Mouse (Mus musculus): ENCODE results near the gene Papln. TPM values are rescaled to one million over a fixed set of nuclear protein-coding genes. Genes with fewer than 3 reads are reported as not detected.

The Papln gene
- total and polyA plus RNA-seq, 3 experiments: 0.09 to 0.51 TPM; not detected in 1

DNA sequence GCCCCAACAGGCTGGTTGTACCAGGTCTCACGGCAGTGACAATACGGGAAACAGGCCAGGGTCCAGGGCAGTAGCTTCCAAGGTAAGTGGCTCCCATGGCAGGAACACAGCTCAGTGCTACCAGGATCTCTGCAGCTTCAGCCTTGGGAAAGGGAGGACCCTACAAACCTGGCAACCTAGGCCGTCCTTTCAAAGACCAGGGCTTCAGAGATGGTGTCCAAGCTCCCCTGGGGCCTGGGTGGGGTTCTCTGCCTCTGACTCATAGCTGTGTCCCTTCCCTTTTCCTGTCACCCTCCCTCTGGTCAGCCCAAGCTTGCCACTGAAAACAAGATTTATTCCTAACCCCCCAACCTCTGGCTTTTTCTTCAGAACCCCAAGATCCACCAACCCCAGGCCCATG lies 16.7 kb downstream of the Papln start:
- H3K79me2 ChIP-seq (replicated peaks; ENCODE audit: control insufficient read depth, extremely low read depth, insufficient read depth, poor library complexity, severe bottlenecking): no peaks in the 10 kb centered on the region
- H3K27me3 ChIP-seq (replicated peaks): no peaks in the 10 kb centered on the region
- H3K9ac ChIP-seq (ENCODE audit: insufficient read depth, low read depth): no peak overlapping the region
- no peak for DNase-seq (ENCODE audit: extremely low read depth)
- H3K27ac ChIP-seq (ENCODE audit: insufficient read depth, low read depth): no peak overlapping the region
- no peaks in the 10 kb centered on the region for H3K36me3 ChIP-seq (replicated peaks in 1 of 2; ENCODE audit: control insufficient read depth in 1 of 2, insufficient read depth in 1 of 2, low read length in 1 of 2)
- dilution Hi-C loops (cut with MboI; ENCODE audit: extremely low pct_ligation_motif_present, extremely low pct_unique_long_range_greater_than_20kb, low sequenced_read_pairs) (no loop called here), in situ Hi-C loops (cut with MboI; ENCODE audit: low pct_ligation_motif_present, low pct_unique_long_range_greater_than_20kb, low sequenced_read_pairs) (loop anchor here (10.0 to 25.0 kb wide), 2 partner anchors 165 to 282 kb away; partner anchors contain the start of genes Acot3 and Acot5)
- H3K4me2 ChIP-seq (ENCODE audit: insufficient read depth, low read depth, poor library complexity, severe bottlenecking): no peak overlapping the region
- H3K9me3 ChIP-seq (replicated peaks; ENCODE audit: low read length): no peaks in the 10 kb centered on the region
- TF ChIP-seq USF2 (conservative IDR thresholded peaks at IDR 0.05; ENCODE audit: low read depth, low read length) (no peak), PAX5 (IDR thresholded peaks at IDR 0.05; ENCODE audit: low read length) (no peak), MXI1 (IDR thresholded peaks at IDR 0.05; ENCODE audit: low read depth, low read length) (no peak), MAX (IDR thresholded peaks at IDR 0.05; ENCODE audit: low read length) (no peak), USF1 (IDR thresholded peaks at IDR 0.05; ENCODE audit: low read depth, low read length) (no peak), CHD2 (IDR thresholded peaks at IDR 0.05; ENCODE audit: low read length) (no peak), E2F4 (IDR thresholded peaks at IDR 0.05; ENCODE audit: insufficient replicate concordance, low read depth, low read length) (no peak), MAZ (IDR thresholded peaks at IDR 0.05; ENCODE audit: low read depth, low read length) (no peak), MYC (IDR thresholded peaks at IDR 0.05; ENCODE audit: low read depth, low read length) (no peak), ZNF384 (IDR thresholded peaks at IDR 0.05; ENCODE audit: low read depth, low read length) (no peak), HCFC1 (IDR thresholded peaks at IDR 0.05; ENCODE audit: low read depth, low read length) (no peak), ELF1 (IDR thresholded peaks at IDR 0.05; ENCODE audit: low read depth, low read length) (no peak), IRF4 (IDR thresholded peaks at IDR 0.05; ENCODE audit: low read depth, low read length) (no peak), POLR2AphosphoS2 (IDR thresholded peaks at IDR 0.05; ENCODE audit: low read depth, low read length) (no peak), MEF2A (IDR thresholded peaks at IDR 0.05; ENCODE audit: borderline replicate concordance, low read depth, low read length) (no peak), POLR2A (IDR thresholded peaks at IDR 0.05; ENCODE audit: low read depth, low read length) (no peak)
- peaks cover 3 to 18% of the 10 kb centered on the region in 2 experiments; a peak in 3 of 4 replicates for H3K4me1 ChIP-seq (ENCODE audit: control insufficient read depth in 1 of 2, insufficient read depth in 2 of 2)
- no peak overlapping the region for H3K4me3 ChIP-seq (replicated peaks in 1 of 3; ENCODE audit: low read depth in 2 of 3, low read length in 2 of 3, poor library complexity in 1 of 3)

DNA sequence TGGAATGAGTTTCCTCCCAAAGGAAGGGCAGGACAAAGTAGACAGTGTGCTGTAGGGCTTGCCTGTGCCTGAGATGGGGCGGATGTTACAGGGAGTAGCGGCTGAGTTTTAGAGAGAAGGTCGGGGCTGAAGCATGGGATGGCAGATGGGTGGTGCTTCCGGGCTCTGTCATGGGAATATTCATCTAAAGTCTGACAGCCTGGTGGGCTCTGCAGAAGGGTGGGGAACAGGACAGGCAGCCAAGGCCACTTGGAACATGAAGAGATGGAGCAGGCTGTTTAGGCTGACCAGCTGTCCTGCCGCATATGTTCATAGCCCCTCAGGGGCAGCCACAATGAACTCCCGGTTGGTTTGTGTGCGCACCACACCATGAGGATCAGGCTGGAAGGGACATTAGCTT lies 17.8 kb downstream of the Papln start:
- Histone ChIP-seq H3K4me3 (replicated peaks in 1 of 3; ENCODE audit: low read depth in 2 of 3, low read length in 2 of 3, poor library complexity in 1 of 3) (no peak overlapping the region), H3K9ac (ENCODE audit: insufficient read depth, low read depth) (no peak overlapping the region), H3K9me3 (replicated peaks; ENCODE audit: low read length) (no peaks in the 10 kb centered on the region), H3K79me2 (replicated peaks; ENCODE audit: control insufficient read depth, extremely low read depth, insufficient read depth, poor library complexity, severe bottlenecking) (no peaks in the 10 kb centered on the region), H3K27ac (ENCODE audit: insufficient read depth, low read depth) (no peak overlapping the region), H3K27me3 (replicated peaks) (no peaks in the 10 kb centered on the region), H3K36me3 (replicated peaks in 1 of 2; ENCODE audit: control insufficient read depth in 1 of 2, insufficient read depth in 1 of 2, low read length in 1 of 2) (no peaks in the 10 kb centered on the region), H3K4me2 (ENCODE audit: insufficient read depth, low read depth, poor library complexity, severe bottlenecking) (no peak overlapping the region), H3K4me1 (ENCODE audit: control insufficient read depth in 1 of 2, insufficient read depth in 2 of 2) (peaks cover 3 to 8% of the 10 kb centered on the region in 2 experiments; a peak in 3 of 4 replicates)
- no peak for DNase-seq (ENCODE audit: extremely low read depth)
- in situ Hi-C loops (cut with MboI; ENCODE audit: low pct_ligation_motif_present, low pct_unique_long_range_greater_than_20kb, low sequenced_read_pairs): loop anchor here (10.0 to 25.0 kb wide), 2 partner anchors 164 to 281 kb away; partner anchors contain the start of genes Acot3 and Acot5
- TF ChIP-seq POLR2A (IDR thresholded peaks at IDR 0.05; ENCODE audit: low read depth, low read length) (no peak), KAT2A (IDR thresholded peaks at IDR 0.05; ENCODE audit: insufficient replicate concordance, low read length) (no peak), ELF1 (IDR thresholded peaks at IDR 0.05; ENCODE audit: low read depth, low read length) (no peak), NRF1 (IDR thresholded peaks at IDR 0.05; ENCODE audit: low read depth, low read length) (no peak), MXI1 (IDR thresholded peaks at IDR 0.05; ENCODE audit: low read depth, low read length) (no peak), USF1 (IDR thresholded peaks at IDR 0.05; ENCODE audit: low read depth, low read length) (no peak), CHD2 (IDR thresholded peaks at IDR 0.05; ENCODE audit: low read length) (no peak), SMC3 (IDR thresholded peaks at IDR 0.05; ENCODE audit: low read depth, low read length) (no peak)
- dilution Hi-C loops (cut with MboI; ENCODE audit: extremely low pct_ligation_motif_present, extremely low pct_unique_long_range_greater_than_20kb, low sequenced_read_pairs): no loop called here

Measured in CH12.LX (cell line).